Mouse (Mus musculus): Measurements from ENCODE around the gene Crebrf.
A peak's percentile ranks its signal among the peaks of the same experiment; 100 is the strongest.

The Crebrf gene

GRCm38 (mm10) chr17:26705463-26706359 is 9.7 kb upstream of the Crebrf start:
- DNase-seq (ENCODE audit: low read depth, low spot score), result no peak

GRCm38 (mm10) chr17:26707066-26707465 is 8.4 kb upstream of the Crebrf start:
- DNase-seq (ENCODE audit: low read depth, low spot score), result no peak

GRCm38 (mm10) chr17:26708499-26708898 is 7.0 kb upstream of the Crebrf start:
- no peak for DNase-seq (ENCODE audit: low read depth, low spot score)

GRCm38 (mm10) chr17:26708993-26709590 is 6.4 kb upstream of the Crebrf start:
- no peak for DNase-seq (ENCODE audit: low read depth, low spot score)

GRCm38 (mm10) chr17:26710049-26710448 is 5.4 kb upstream of the Crebrf start:
- no peak for DNase-seq (ENCODE audit: low read depth, low spot score)

GRCm38 (mm10) chr17:26715916-26716717 is 667 bp downstream of the Crebrf start:
- DNase-seq (ENCODE audit: low read depth, low spot score), result peak; percentile 97

GRCm38 (mm10) chr17:26717868-26718267 is 2.4 kb downstream of the Crebrf start:
- peak; percentile 25 for DNase-seq (ENCODE audit: low read depth, low spot score)

- DNase-seq (ENCODE audit: low read depth, low spot score), result no peak
These were observed 4.0 kb downstream of the Crebrf start for GRCm38 (mm10) chr17:26719405-26719804.

GRCm38 (mm10) chr17:26721802-26722201 is 6.4 kb downstream of the Crebrf start:
- DNase-seq (ENCODE audit: low read depth, low spot score), result no peak

- DNase-seq (ENCODE audit: low read depth, low spot score), result no peak
These were observed 9.3 kb downstream of the Crebrf start for GRCm38 (mm10) chr17:26724790-26725189.

- no peak for DNase-seq (ENCODE audit: low read depth, low spot score)
These were observed 11.2 kb downstream of the Crebrf start for GRCm38 (mm10) chr17:26726674-26727073.

- DNase-seq (ENCODE audit: low read depth, low spot score), result no peak
These were observed 11.8 kb downstream of the Crebrf start for GRCm38 (mm10) chr17:26727110-26727755.

- no peak for DNase-seq (ENCODE audit: low read depth, low spot score)
These were observed 27.1 kb downstream of the Crebrf start for GRCm38 (mm10) chr17:26742581-26742980.

- no peak for DNase-seq (ENCODE audit: low read depth, low spot score)
These were observed 27.8 kb downstream of the Crebrf start for GRCm38 (mm10) chr17:26743294-26743693.

- DNase-seq (ENCODE audit: low read depth, low spot score), result no peak
These were observed 34.5 kb downstream of the Crebrf start for GRCm38 (mm10) chr17:26749975-26750374.

- DNase-seq (ENCODE audit: low read depth, low spot score), result no peak
These were observed 36.8 kb downstream of the Crebrf start for GRCm38 (mm10) chr17:26752297-26752696.

- no peak for DNase-seq (ENCODE audit: low read depth, low spot score)
These were observed 38.0 kb downstream of the Crebrf start for GRCm38 (mm10) chr17:26753476-26753875.

GRCm38 (mm10) chr17:26767100-26767753 is 51.8 kb downstream of the Crebrf start:
- DNase-seq (ENCODE audit: low read depth, low spot score), result no peak

GRCm38 (mm10) chr17:26767754-26768124 is 52.3 kb downstream of the Crebrf start:
- no peak for DNase-seq (ENCODE audit: low read depth, low spot score)

GRCm38 (mm10) chr17:26776211-26776610 is 60.8 kb downstream of the Crebrf start:
- DNase-seq (ENCODE audit: low read depth, low spot score), result no peak

- DNase-seq (ENCODE audit: low read depth, low spot score), result no peak
These were observed 62.6 kb downstream of the Crebrf start for GRCm38 (mm10) chr17:26778001-26778400.
